Mouse (Mus musculus) retina, postnatal 1 day (tissue): ENCODE results near the gene Pdk2.

Experiments
- DNase-seq: peaks from one replicate; pipeline ENCODE4 v3.0.0-alpha.2; 2012

The Pdk2 gene

DNA sequence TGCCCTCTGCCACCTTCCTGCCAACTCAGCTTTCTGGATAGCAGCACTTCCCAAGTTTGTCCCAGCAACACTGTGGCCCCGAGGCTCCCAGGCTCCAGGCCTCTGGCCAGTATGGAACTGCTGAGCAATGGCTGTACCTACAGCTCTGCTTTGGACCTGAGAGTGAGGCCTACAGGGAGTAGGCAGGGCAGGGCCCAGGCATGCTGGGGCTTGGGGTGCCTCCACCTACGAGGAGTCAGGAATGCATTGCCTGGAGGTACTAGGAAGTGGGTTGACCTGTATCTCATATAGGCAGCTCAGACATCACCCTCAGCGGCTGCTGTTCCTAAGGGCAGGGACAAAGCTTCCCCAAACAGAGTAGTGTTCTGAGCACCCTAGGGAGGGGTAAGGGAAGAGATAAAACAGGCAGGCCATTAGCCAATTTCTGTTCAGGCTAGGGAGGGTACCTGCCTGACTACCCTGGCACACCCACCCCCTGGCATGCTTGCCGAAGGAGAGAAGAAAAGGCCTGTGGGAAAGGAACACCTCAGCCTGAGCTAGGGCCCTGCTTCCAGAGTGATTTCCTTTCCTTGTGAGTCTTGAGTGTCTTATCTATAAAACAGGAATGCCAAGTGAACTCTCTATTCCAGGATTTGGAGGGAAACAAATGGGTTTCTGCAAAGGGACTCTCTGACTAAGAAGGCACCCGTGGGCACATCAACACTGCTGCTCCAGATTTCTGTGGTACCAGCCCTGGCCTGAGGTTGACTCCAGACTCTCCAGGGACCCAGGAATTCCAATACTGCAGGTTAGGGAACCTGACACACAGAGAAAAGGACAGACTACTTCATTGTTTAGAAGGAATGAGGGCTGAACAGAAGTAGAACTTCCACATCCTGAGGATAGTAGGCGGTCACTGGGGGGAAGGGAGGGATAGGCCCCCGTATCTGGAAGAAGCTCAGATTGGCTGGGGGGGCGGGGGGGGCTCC lies 29.3 kb upstream of the Pdk2 start:
- no peak for DNase-seq

DNA sequence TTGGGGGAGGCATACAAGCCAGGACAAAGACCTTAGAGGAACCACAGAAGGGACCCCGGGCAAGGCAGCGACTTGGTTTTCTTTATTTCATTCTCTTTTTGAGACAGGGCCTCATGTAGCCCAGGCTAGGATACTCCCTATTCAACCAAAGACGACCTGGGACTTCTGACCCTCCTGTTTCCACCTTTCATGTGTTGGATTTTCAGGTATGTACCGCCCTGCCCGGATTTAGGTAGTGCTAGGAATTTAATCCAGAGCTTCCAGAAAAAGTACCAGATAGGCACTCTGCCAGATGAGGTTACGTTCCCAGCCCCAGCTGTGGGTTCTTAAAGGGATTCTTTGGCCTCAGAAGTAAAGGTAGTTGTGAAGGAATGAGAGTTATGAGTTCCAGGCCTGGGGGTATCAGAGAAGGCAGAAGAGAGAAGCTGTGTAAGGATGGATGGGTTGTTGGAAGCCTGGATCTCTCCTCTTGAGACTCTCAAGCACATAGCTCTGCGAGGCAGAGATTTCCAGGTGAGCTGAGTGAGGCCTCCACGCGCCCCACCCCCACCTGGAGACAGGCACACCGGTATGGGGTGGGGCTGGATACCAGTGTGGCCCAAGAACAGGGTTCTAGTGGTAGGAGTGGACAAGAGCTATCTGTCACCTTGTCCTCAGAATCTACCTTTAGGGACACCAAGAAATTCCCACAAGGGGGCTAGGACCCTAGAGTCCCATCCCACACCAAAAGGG lies 28.2 kb upstream of the Pdk2 start:
- no peak for DNase-seq

DNA sequence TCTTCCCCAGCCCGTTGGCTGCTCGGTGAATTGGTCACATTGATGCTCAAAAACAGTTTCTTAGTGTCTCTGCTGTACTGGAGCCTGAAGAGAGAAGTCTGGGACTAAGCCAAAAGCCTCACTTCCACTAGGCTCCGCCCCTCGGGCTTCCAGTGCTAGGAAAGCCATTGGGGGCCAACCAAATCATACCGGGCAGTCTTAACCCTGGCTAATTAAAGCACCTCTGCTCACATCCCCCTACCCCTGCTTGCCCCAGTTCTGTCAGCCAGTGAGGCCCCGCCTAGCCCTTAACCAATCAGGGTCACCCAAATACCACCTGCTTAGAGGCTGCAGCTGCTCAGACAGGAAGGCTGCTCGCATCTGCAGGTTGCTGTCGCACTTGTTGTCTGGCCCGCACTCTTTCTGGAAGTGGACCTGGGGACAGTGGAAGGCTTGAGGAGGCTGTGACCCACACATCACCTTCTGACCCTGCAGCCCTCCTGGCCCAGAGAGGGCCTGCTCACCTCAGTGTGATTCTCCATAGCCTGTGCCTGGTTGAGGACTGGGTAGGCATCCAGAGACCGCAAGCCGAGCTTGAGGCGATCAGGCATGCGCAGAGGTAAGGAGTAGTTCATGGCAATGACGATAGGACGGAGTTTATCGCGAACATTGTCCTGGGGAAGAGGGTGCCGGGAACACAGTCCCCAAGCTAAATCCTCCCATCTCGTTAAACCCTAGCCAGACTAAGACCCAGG lies 15.8 kb upstream of the Pdk2 start:
- DNase-seq, result peak; percentile 88

DNA sequence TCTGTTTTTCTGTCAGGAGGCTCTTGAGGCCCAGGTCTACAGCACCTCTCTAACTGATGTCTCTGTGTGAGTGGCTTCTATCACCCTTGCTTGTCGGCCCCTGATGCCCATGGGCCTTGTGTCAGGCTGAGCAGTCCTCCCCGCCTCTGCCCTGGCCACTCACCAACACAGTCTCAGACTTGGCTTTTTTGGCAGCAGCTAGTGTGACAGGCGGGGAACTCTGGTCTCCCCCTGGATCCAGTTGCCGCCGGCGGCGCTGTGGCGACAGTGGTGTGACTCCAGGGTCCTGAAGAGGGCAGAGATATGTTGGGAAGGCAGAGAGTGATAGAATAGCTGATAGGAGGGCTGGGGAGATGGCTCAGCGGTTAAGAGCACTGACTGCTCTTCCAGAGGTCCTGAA lies 11.9 kb upstream of the Pdk2 start:
- DNase-seq, result no peak

DNA sequence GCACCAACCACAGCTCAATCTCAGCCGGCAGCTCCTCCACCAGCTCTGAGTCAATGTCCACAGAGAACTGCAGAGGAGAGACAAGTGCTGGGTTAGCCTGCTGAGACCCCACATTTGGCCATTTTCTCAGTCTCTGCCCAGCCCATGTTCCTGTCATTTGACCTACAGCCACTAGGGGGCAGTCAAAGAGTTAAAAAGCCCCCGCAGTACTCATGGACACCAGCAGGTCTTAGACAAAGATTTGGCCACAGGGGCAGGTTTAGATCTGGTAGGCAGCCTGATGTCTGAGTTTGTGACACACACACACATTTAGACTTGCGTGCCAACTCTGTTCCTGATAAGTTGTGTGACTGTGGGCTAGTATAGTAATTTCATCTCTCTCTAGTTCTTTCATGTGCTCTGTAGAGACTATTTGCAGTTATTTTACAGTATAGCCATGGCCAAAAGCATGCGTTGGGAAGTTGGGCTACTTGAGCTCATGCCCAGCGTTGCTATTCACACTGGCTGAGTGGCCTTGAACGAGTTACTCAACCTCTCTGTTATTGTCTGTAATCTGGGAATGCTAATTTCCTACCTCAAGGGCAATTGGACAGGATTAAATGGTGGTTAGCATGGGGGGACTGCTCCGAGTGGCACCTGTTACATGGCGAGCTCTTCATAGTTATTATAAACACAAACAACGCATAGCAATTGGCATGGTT lies 6.0 kb upstream of the Pdk2 start:
- DNase-seq, result peak; percentile 88

DNA sequence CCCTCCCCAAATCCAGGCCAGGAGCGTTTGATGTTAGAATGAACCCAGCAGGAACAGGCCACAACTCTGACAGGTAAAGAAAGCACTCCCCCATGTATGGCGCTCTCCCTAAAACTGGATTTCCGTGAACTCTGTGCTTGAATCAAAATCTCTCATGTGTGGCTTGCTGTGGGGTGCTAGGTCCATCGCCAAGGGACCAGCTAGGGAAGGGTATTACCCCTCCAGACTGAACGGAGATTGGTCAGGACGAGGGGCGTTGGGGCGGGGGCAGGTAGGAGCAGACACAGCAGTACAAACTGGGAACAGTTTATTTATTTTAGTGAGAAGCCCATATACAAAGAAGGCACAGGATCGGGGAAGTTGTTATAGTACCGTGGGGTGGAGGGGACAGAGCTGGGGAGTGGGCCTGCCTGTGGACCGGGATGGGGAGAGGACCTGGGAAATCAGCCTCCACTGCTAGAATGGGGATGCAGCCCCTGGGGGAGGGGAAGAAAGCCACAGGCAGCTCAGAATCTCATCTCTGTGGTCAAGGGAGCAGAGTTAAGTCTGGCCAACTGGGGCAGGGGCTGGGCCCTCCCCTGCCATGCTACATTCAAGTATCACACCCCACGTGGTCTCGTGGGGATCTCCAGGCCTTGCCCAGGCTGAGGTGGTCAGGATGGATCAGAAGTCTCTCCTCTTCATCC lies 3.2 kb upstream of the Pdk2 start:
- DNase-seq, result no peak

DNA sequence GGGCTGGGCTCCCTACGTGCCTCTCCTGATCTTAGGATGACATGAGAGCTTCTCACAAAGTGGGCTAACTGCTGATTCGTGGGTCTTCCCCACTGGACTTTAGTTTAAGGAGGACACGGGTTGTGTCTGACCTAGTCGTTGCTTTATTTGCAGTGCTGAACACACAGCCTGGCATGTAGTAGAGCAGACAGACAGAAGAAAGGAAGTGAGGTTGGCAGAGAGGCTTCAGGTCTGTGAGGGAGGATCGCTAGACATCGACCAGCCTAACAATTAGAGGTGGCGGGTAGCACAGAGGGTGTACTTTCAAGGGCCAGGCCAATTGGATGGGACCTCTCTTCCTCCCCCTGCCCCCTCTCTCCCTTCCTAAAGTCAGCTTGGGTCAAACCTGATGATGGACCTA lies 2.5 kb upstream of the Pdk2 start:
- DNase-seq, result no peak

DNA sequence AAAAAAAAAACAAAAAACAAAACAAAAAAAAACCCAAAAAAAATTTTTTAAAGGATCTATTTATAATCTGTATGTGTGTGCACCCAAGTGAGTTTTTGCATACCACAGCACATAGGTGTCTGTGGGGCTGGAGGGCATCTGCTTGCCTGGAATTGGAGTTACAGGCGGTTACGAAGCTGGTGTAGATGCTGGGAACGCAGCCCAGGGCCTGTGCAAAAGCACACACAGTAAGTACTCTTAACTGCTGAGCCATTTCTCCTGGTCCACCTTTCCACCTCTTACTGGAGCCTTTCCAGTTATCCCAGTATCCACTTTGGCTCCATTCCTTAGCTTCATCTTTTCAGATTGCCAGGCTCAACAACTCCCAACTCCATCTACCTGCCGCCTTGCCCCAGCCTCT lies 1.9 kb upstream of the Pdk2 start:
- DNase-seq, result no peak

DNA sequence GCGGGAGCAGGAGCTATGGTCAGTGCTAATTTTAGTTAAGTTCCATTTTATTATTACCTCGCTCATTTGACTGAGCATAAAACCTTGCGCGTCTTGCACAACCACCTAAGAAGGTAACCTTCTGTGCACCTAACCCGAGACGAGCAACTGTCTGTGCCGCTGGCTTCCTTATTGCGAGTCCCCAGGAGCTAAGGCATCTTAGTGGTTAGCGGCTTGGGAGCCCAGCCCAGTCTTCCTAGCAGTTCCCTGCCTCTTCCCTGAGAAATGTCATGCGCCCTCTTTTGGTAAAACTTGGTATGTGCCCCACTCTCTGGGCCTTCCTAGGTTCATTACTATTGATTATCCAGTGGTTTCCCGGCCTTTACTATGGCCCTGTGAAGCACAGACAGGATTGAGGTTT lies 942 bp upstream of the Pdk2 start:
- peak; percentile 91 for DNase-seq

DNA sequence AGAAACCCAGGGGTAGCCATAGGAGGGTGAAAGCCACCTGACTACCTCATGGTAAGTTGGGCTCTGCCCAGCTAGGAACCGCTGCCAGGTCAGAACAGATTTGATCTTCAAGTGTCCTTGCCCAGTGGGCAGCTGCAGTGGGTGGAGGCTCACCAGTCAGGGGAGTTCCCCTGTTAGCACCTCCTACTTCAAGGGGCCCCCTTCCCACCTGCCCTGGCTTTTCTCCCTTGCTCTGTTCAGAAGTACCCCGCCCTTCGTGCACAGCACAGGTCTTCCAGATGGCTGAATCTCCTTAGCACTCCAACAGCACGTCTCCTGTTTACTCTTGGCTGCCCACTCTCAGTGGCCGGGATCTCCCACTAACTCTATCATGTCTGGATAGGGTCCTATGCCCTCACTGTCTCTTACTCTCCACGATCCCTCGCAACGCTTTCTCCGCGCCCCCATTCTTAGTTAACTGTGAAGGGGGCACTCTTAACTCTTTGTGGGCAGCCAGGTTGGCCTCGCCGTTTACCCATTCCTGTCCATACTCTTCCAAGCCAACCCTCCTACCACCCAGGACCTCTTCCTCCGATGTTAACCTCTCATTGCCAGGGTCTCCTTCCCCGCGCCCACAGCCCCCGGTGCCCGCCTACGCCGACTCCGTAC lies 539 bp downstream of the Pdk2 start:
- DNase-seq, result peak; percentile 74

DNA sequence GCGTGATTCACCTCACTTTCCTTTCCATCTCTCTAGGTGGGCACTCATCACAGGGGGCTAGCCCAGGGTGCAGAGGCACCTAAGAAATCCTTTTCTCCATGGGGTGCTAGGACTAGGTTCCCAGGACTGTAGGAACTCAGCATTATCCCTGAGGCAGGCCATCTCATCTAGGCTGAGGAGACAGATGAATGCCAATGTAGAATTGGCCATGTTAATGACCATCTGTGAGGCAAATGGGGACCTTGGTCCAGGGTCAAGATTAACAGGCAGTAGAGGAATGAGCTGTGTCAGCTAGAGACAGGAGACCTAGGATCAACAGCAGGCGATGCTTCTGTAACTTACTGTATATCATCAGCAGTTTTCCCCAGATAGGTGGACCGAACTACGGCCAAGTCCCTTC lies 1.4 kb downstream of the Pdk2 start:
- no peak for DNase-seq

DNA sequence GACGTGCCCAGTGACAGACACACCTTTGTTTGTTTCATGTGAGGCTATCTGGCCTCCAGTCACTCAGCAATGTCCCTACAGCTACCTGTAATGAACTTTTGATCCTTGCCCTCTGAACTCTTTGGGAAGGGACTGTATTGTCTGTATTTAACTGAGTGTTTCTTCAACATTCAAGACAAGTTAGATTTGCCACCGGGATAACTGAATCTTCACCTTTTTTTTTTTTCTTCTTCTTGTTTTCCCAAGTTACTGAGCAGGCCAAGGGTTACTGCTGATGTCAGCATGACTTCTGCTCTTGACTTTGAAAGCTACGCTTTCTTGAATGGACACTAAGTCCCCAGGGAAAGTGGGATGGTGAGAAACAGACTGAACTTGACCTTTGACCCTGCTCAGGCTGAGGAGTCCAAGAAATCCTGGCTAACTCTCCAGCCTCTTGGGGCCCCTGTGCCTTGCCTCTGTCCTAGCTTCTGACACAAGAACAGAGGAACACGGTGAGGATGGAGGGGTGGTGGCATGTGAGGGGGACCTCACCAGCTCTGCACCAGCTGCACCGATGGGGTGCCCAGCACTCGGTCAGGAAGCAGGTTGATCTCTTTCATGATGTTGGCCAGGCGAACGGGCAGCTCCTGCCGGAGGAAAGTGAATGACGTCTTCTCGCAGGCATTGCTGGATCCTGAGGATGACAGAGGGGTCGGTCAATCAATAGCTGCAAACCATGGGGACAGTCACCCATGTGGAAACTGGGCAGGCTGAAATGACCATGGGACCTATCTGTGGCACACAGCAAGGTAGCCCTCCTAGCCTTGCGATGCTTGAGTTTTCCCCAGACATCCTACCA lies 2.1 kb downstream of the Pdk2 start:
- no peak for DNase-seq

DNA sequence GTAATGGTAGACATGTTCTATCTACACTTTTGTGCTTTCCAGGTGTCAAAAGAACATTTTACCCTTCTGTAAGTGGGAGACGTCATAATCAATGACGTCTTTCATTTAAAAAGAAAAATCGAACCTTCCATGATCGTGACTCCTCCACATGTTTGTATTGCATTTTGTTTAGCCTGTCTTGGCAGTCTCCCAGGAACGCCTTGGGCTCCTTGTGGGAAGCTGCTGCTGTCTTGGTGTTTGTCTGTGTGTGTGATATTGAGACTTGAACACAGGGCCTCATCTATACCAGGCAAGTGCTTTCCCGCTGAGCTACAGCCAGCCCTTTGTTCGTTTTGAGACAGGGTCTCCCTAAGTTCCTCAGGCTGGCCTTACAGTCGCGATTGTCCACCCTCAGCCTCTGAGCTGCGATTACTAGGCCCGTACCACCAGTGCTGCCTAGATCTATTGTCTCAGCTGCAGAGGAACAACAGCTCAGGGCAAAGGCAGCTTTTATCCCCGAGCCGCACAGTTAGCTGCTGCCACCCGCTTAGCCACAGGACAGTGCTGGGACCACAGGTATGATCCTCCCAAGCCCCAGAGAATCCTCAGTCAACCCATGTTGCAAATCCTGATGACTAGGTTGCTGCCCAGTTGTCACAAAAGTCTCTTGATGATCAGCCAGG lies 2.9 kb downstream of the Pdk2 start:
- no peak for DNase-seq

DNA sequence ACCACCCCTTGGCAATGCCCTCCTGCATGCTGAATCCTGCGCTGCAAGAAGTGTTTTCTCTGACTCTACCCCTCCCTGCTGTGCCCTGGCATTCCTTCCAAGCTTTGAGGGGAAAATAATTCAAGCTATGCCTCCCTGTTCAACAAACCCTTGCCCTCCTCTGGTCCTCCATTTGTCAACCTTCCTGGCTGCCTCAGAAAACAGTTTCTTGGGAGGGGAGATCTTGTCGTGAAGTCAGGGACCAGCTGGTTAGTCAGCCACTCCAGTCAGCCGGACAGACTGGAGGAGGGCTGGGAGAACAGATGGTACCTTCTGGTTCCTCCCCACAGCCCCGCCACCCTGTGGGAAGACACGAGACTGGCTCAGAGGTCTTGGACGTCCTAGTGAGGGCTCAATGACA lies 3.8 kb downstream of the Pdk2 start:
- DNase-seq, result no peak

DNA sequence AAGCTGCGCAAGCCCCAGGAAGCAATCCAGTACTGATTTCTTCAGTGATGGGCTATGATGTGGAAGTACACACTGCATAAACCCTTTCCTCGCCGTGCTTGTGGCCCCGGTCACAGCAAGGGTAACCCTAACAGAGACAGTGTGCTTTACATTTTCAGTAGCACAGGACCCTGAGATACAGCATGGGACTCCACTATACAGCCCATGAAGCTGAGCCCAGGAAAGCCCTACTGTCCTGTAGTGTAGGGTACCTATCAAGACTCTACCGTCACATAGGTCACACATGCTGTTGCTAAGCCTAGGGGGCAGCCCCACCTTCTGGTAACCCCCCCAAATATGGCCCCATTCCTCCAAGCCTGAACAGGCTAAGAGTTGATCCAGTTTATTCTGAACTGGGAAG lies 4.6 kb downstream of the Pdk2 start:
- no peak for DNase-seq

DNA sequence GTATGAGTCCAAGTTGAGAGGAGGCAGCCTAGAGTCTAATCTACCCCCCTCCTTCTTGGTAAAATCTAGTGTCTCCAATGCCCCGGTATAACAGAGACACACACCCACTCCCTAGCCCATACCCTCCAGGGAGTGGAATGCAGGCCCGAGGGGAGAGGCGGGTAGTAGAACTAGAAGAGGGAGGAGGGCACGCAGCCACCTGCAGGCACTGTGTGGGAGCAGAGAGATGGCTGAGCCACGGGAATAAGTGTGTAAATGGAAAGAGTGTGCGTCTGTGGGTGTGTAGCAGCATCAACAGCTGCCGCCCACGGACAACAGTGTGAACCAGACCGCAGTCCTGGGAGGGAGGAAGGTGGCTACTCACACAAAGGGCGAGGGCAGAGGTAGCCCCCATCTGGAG lies 6.3 kb downstream of the Pdk2 start:
- DNase-seq, result no peak

DNA sequence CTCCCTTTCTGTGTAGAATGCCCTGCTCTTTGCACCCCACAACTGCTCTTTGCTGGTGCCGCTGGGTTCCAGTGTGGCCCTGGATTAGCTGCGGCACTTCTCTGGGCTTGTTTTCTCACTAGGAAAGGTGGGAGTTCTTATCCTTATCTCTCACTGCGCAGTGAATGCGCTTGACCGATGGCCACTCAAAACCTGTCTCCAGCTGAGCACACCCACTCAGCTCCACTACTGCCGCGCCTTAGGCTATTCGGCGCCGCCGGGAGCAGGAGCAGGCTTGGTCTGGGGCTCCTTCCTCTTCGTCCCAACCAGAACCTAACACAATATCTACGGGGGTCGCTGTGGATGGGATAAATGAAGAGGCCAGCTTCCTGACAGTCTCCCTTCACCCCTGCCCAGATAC lies 7.5 kb downstream of the Pdk2 start:
- DNase-seq, result no peak

DNA sequence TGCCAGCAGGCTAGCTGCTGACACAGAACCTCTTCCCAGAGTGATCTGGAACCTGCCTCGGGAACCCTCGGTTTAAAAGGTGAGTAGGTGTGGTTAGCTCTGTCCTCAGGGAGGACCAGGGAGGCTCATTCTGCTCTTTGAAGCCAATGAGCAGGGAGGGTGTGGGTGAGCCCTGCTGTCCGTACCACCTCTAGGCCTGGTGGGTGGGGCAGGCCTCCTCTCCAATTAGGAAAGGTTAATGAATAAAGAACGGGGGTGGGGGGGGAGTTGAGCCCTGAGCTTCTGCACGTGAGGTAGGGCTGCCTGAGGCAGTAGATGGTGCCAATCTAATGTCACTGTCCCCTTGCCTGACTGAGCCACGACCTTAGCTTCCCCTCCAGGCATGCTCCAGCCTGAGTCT lies 8.2 kb downstream of the Pdk2 start:
- no peak for DNase-seq

DNA sequence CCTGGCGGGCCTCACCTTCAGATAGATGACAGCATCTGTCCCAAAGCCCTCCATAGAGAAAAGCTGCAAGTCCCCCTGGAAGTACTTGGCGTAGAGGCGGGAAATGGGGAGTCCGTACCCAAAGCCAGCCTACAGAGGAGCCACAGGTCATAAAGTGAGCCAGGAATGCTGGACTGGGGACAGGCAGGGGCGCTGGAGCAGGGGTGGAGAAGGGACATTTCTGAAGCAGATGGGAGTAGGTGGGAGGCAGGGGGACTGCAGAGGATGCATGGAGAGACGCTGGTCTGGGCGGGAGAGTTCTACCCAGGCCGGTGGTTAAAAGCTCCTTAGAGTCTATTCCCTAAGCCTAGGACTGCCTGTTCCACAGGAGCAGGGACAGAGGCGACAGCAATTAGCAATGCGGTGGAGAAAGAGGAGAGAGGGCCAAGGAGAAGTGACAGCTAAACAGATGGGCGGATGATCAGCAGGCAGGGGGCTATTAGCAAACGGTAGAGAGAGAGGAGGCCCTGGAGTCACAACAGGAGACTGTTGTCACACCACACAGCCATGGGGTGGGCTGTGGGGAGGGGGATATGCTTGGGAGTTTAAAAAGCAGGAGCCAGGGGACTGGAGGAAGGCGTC lies 13.2 kb downstream of the Pdk2 start:
- DNase-seq, result peak; percentile 63

DNA sequence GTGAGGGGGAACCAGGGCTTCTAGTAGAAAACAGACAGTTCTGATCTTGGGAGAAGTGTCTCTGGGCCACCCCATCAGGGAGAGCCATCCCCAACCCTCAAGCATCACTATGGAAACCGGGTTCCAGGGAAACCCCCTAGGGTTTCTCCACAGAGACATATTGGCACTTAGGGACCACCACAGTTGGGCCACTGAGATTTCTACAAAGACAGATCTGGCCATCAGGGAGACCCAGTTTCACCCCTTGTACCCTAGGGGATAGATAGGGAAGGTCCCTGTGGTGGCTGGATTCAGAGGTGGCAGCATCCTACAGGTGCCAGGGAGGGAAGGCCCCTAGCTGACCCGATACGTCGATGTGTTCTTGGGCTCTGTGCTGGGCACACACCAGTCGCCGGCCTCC lies 14.3 kb downstream of the Pdk2 start:
- no peak for DNase-seq
